Mouse (Mus musculus) embryonic facial prominence, embryonic 13.5 days (tissue): ENCODE measurements around the gene Slc28a3. TPM values are rescaled to one million over a fixed set of nuclear protein-coding genes. Genes with fewer than 3 reads are reported as not detected.

Source experiments
- ATAC-seq: fragments of 200-750 bp; cut with Nextera tagmentation; 2 replicates; pipeline ENCODE4 v1.8.0; 2017; ENCODE audit warnings: low read depth; ENCODE audit not compliant: insufficient number of reproducible peaks, insufficient read depth, low FRiP score, low TSS enrichment
- H3K27ac ChIP-seq: fragments of 300-500 bp; sonication (generic); 2 replicates; pipeline ENCODE4 v1.5.1; 2015; ENCODE audit warnings: moderate library complexity, mild to moderate bottlenecking, inconsistent platforms
- H3K27me3 ChIP-seq: fragments of 300-500 bp; sonication (generic); 2 replicates; pipeline ENCODE4 v1.6.1; 2015; ENCODE audit warnings: mild to moderate bottlenecking, inconsistent platforms
- H3K36me3 ChIP-seq: fragments of 300-500 bp; sonication (generic); 2 replicates; pipeline ENCODE4 v1.6.1; 2015; ENCODE audit warnings: mild to moderate bottlenecking, inconsistent platforms
- H3K4me1 ChIP-seq: fragments of 300-500 bp; sonication (generic); 2 replicates; pipeline ENCODE4 v1.6.1; 2015; ENCODE audit warnings: inconsistent platforms
- H3K4me2 ChIP-seq: fragments of 300-500 bp; sonication (generic); 2 replicates; pipeline ENCODE4 v1.6.1; 2015; ENCODE audit warnings: moderate library complexity, mild to moderate bottlenecking, inconsistent platforms
- H3K4me3 ChIP-seq: fragments of 300-500 bp; sonication (generic); 2 replicates; pipeline ENCODE4 v1.5.1; 2015; ENCODE audit warnings: mild to moderate bottlenecking, inconsistent platforms
- H3K9ac ChIP-seq: fragments of 300-500 bp; sonication (generic); 2 replicates; pipeline ENCODE4 v1.6.1; 2015; ENCODE audit warnings: mild to moderate bottlenecking, inconsistent platforms
- H3K9me3 ChIP-seq: fragments of 300-500 bp; sonication (generic); 2 replicates; pipeline ENCODE4 v1.6.1; 2016; ENCODE audit warnings: inconsistent platforms
- WGBS: fragments of 180-500 bp; shearing (Covaris S2); methylation state at CpG from one replicate; pipeline ENCODE4 v1.1.7; 2015; ENCODE audit warnings: mixed read lengths; 5-methylcytosine and 5-hydroxymethylcytosine counted together
- polyA plus RNA-seq: library from polyadenylated mRNA; unstranded; fragments of >200 nt; fragmentation: Nextera tagmentation; extraction: Ambion mirVana; gene quantifications from 2 replicates; pipeline ENCODE4 v1.2.1, GENCODE M21; 2015

Gene Slc28a3
- polyA plus RNA-seq, 1 experiment from 2014 or later, result 0.30 TPM

GRCm38 (mm10) chr13:58610059-58610458 lies 618 bp downstream of the Slc28a3 start:
- H3K4me2 ChIP-seq, result peak overlapping the region; percentile 41
- 18% methylated on average over 7 of the region's 7 CpGs for WGBS
- H3K36me3 ChIP-seq, result no peaks in the 10 kb centered on the region
- peaks cover 17% of the 10 kb centered on the region for H3K4me1 ChIP-seq
- H3K27me3 ChIP-seq, result no peaks in the 10 kb centered on the region; the same call in none of the 2 replicates
- H3K9ac ChIP-seq, result 0 out of 2 replicates have a peak overlapping the region, but pooled peaks have one; percentile 17
- no peak overlapping the region for H3K4me3 ChIP-seq
- H3K27ac ChIP-seq, result no peak overlapping the region
- H3K9me3 ChIP-seq, result no peaks in the 10 kb centered on the region
- ATAC-seq, result no peak

- H3K9ac ChIP-seq, result 0 out of 2 replicates have a peak overlapping the region, but pooled peaks have one; percentile 7
- WGBS, result 48% methylated on average over 10 of the region's 10 CpGs
- ATAC-seq, result no peak
These were observed 9.3 kb downstream of the Slc28a3 start for GRCm38 (mm10) chr13:58601201-58601855.

GRCm38 (mm10) chr13:58598578-58598977 lies 12.1 kb downstream of the Slc28a3 start:
- H3K9me3 ChIP-seq, result no peaks in the 10 kb centered on the region
- H3K36me3 ChIP-seq, result no peaks in the 10 kb centered on the region
- H3K4me2 ChIP-seq, result no peak overlapping the region
- no peak overlapping the region for H3K4me3 ChIP-seq
- H3K4me1 ChIP-seq, result peaks cover 12% of the 10 kb centered on the region; the same call in 1 of the 2 replicates
- H3K27ac ChIP-seq, result no peak overlapping the region
- 38% methylated on average over 4 of the region's 4 CpGs for WGBS
- no peak overlapping the region for H3K9ac ChIP-seq
- ATAC-seq, result no peak
- no peaks in the 10 kb centered on the region for H3K27me3 ChIP-seq

More at GRCm38 (mm10) chr13:58601201-58601855, 9.3 kb downstream of the Slc28a3 start:
- Histone ChIP-seq H3K4me1 (peaks cover 12% of the 10 kb centered on the region; the same call in 1 of the 2 replicates), H3K4me3 (no peak overlapping the region), H3K4me2 (no peak overlapping the region), H3K9me3 (no peaks in the 10 kb centered on the region), H3K27me3 (no peaks in the 10 kb centered on the region), H3K36me3 (no peaks in the 10 kb centered on the region), H3K27ac (no peak overlapping the region)

- Histone ChIP-seq H3K4me3 (no peak overlapping the region), H3K9me3 (no peaks in the 10 kb centered on the region), H3K27me3 (no peaks in the 10 kb centered on the region), H3K9ac (no peak overlapping the region), H3K4me1 (peaks cover 5% of the 10 kb centered on the region; the same call in 1 of the 2 replicates), H3K27ac (no peak overlapping the region), H3K36me3 (no peaks in the 10 kb centered on the region), H3K4me2 (no peak overlapping the region)
- no peak for ATAC-seq
- 18% methylated on average over 7 of the region's 7 CpGs for WGBS
These were observed 17.5 kb downstream of the Slc28a3 start for GRCm38 (mm10) chr13:58593129-58593528.

GRCm38 (mm10) chr13:58591912-58592311 lies 18.8 kb downstream of the Slc28a3 start:
- ATAC-seq, result no peak
- Histone ChIP-seq H3K27me3 (no peaks in the 10 kb centered on the region), H3K4me1 (peaks cover 5% of the 10 kb centered on the region; the same call in 1 of the 2 replicates), H3K9ac (no peak overlapping the region), H3K36me3 (no peaks in the 10 kb centered on the region), H3K4me2 (no peak overlapping the region), H3K4me3 (no peak overlapping the region), H3K9me3 (no peaks in the 10 kb centered on the region), H3K27ac (no peak overlapping the region)
- WGBS, result 90% methylated on average over 7 of the region's 7 CpGs

GRCm38 (mm10) chr13:58590630-58591029 lies 20.0 kb downstream of the Slc28a3 start:
- Histone ChIP-seq H3K4me1 (peaks cover 5% of the 10 kb centered on the region; the same call in 1 of the 2 replicates), H3K9me3 (no peaks in the 10 kb centered on the region), H3K27ac (no peak overlapping the region), H3K27me3 (no peaks in the 10 kb centered on the region), H3K4me3 (no peak overlapping the region), H3K36me3 (no peaks in the 10 kb centered on the region), H3K9ac (no peak overlapping the region), H3K4me2 (no peak overlapping the region)
- ATAC-seq, result no peak
- 44% methylated on average over 6 of the region's 6 CpGs for WGBS

- peaks cover 5% of the 10 kb centered on the region; the same call in 1 of the 2 replicates for H3K4me1 ChIP-seq
- H3K27ac ChIP-seq, result peak overlapping the region; percentile 57
- ATAC-seq, result 0 out of 2 replicates have a peak, but pooled peaks have one; percentile 48
- 2% methylated on average over 9 of the region's 9 CpGs for WGBS
- H3K9me3 ChIP-seq, result no peaks in the 10 kb centered on the region
- no peaks in the 10 kb centered on the region for H3K36me3 ChIP-seq
- H3K4me2 ChIP-seq, result peak overlapping the region; percentile 53
- H3K9ac ChIP-seq, result 0 out of 2 replicates have a peak overlapping the region, but pooled peaks have one; percentile 32
- H3K27me3 ChIP-seq, result no peaks in the 10 kb centered on the region
- H3K4me3 ChIP-seq, result peak overlapping the region; percentile 22; the same call in 1 of the 2 replicates
These were observed 21.2 kb downstream of the Slc28a3 start for GRCm38 (mm10) chr13:58589517-58589858.

GRCm38 (mm10) chr13:58588655-58589516 lies 21.8 kb downstream of the Slc28a3 start:
- Histone ChIP-seq H3K9me3 (no peaks in the 10 kb centered on the region), H3K27me3 (no peaks in the 10 kb centered on the region), H3K4me1 (peaks cover 5% of the 10 kb centered on the region; the same call in 1 of the 2 replicates), H3K9ac (0 out of 2 replicates have a peak overlapping the region, but pooled peaks have one; percentile 32), H3K4me3 (peak overlapping the region; percentile 22; the same call in 1 of the 2 replicates), H3K27ac (peak overlapping the region; percentile 57), H3K4me2 (peak overlapping the region; percentile 53), H3K36me3 (no peaks in the 10 kb centered on the region)
- no peak for ATAC-seq
- 55% methylated on average over 15 of the region's 15 CpGs for WGBS

GRCm38 (mm10) chr13:58587962-58588361 lies 22.7 kb downstream of the Slc28a3 start:
- Histone ChIP-seq H3K4me3 (no peak overlapping the region), H3K9ac (no peak overlapping the region), H3K27me3 (no peaks in the 10 kb centered on the region), H3K9me3 (no peaks in the 10 kb centered on the region), H3K36me3 (no peaks in the 10 kb centered on the region), H3K4me1 (peaks cover 5% of the 10 kb centered on the region; the same call in 1 of the 2 replicates), H3K4me2 (no peak overlapping the region), H3K27ac (no peak overlapping the region)
- ATAC-seq, result no peak
- 72% methylated on average over 7 of the region's 7 CpGs for WGBS

GRCm38 (mm10) chr13:58566181-58566580 lies 44.5 kb downstream of the Slc28a3 start:
- Histone ChIP-seq H3K4me1 (no peaks in the 10 kb centered on the region), H3K9me3 (no peaks in the 10 kb centered on the region), H3K4me2 (no peak overlapping the region), H3K27ac (no peak overlapping the region), H3K27me3 (no peaks in the 10 kb centered on the region), H3K36me3 (no peaks in the 10 kb centered on the region), H3K9ac (no peak overlapping the region), H3K4me3 (no peak overlapping the region)
- no peak for ATAC-seq
- 85% methylated on average over 9 of the region's 9 CpGs for WGBS

- no peaks in the 10 kb centered on the region for H3K27me3 ChIP-seq
- no peaks in the 10 kb centered on the region for H3K4me1 ChIP-seq
- ATAC-seq, result no peak
- H3K27ac ChIP-seq, result no peak overlapping the region
- 62% methylated on average over 15 of the region's 15 CpGs for WGBS
- no peaks in the 10 kb centered on the region for H3K9me3 ChIP-seq
- H3K4me2 ChIP-seq, result no peak overlapping the region
- H3K9ac ChIP-seq, result no peak overlapping the region
- no peaks in the 10 kb centered on the region for H3K36me3 ChIP-seq
- no peak overlapping the region for H3K4me3 ChIP-seq
These were observed 50.1 kb downstream of the Slc28a3 start for GRCm38 (mm10) chr13:58560497-58561138.
